Mouse (Mus musculus) heart, adult 11 months (tissue): ENCODE measurements around the gene Setx.

Experiments used
- DNase-seq: peaks from one replicate; pipeline ENCODE4 v3.0.0; 2022

The Setx gene

GRCm38 (mm10) chr2:29218831-29219230 is 94.8 kb downstream of the Setx start:
- peak; percentile 83 for DNase-seq

GRCm38 (mm10) chr2:29222302-29222701 is 98.3 kb downstream of the Setx start:
- DNase-seq: peak; percentile 93

- DNase-seq: no peak
Measured at GRCm38 (mm10) chr2:29223591-29224262, 99.7 kb downstream of the Setx start.

- DNase-seq: no peak
Measured at GRCm38 (mm10) chr2:29226671-29227070, 102.7 kb downstream of the Setx start.

- no peak for DNase-seq
Measured at GRCm38 (mm10) chr2:29230191-29230835, 106.3 kb downstream of the Setx start.
